Mouse (Mus musculus) thymus, postnatal 10 days (tissue): ENCODE results near the gene Gabra4.
"Not testable (repeated sequence)": the region's sequence is repeated elsewhere in the genome, so short reads cannot be mapped to it uniquely, and the experiment has no call there.

ENCODE experiments used
- DNase-seq, 2 experiments: peaks; one replicate each; pipeline ENCODE4 v3.0.0; 2021; ENCODE audit warnings: low spot score in 2 of 2

Gabra4 gene

DNA sequence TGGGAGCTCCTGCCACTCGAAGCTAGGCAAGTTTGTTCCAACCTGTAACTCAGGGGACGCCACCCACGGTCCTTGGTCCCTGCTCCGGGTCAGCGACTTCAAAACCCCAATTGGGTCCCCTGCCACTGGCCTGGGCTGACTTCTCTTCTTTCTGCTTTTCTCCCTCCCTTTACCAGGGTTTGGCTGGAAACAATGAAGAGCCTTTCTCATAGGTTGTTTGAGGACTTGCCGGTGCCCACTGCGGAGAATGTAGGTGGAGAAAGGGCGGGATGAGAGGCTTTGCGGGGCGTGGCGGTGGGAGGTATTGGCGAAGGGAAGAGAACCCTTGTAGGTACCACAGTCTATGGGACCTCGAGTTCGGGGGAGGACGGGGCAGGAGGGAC, at the start of gene Gabra4:
TSS of gene Gabra4 (minus strand) at position 194 of the 383 bp plus-strand sequence.
- no peak for DNase-seq

DNA sequence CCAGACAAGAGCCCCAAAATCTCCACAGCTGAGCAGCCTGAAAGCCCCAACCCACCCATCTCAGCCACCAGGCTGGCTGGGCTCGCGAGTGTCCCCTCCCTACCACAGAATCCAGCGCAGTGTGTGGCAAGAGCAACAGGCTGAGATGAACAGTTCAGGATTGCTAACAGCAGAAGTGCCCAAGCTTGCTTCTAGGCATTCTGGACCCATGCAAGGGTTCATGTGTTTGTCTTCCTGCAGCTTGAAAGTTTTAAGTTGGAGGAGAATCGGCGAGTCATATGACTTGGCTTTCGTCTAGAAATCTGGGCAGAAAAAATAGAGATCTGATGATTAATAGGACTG, 43.1 kb upstream of the Gabra4 start:
- DNase-seq = no peak

DNA sequence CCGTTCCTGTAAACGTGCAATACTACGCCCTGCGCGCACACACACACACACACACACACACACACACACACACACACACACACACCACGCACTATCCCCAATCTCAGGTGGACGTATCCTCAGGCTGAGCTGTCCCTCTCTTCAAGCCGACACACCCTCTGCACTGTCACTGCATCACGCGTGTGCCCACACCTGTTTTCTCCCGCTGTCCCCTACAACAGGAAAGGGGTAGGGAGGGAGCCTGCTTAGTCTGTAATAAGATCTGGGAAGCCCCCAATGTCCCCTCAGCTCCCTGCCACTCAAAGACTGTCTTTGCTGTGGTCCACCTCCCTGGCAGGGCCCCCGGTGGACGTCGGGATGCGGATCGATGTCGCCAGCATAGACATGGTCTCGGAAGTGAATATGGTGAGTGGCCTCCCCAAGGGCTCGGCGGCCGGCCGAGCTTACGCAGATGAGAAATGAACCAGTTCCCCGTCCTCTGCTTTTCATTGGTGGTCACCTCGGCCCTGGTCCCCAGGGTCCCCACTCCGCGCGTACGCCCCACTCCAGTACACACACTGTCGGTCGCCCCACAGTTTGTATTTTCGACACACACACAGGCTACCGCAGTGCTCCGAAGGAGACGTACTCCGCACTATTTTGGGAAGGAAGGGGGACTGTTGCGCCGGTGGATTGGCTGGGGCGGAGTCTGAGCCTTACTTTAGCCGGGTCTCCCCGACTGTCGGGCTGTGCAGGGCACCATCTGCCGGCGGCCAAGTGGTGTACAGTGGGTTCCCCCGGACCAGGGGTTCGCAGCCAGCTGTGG, 42.6 kb upstream of the Gabra4 start:
- DNase-seq = peak in 1 of 2 experiments; percentile 3

DNA sequence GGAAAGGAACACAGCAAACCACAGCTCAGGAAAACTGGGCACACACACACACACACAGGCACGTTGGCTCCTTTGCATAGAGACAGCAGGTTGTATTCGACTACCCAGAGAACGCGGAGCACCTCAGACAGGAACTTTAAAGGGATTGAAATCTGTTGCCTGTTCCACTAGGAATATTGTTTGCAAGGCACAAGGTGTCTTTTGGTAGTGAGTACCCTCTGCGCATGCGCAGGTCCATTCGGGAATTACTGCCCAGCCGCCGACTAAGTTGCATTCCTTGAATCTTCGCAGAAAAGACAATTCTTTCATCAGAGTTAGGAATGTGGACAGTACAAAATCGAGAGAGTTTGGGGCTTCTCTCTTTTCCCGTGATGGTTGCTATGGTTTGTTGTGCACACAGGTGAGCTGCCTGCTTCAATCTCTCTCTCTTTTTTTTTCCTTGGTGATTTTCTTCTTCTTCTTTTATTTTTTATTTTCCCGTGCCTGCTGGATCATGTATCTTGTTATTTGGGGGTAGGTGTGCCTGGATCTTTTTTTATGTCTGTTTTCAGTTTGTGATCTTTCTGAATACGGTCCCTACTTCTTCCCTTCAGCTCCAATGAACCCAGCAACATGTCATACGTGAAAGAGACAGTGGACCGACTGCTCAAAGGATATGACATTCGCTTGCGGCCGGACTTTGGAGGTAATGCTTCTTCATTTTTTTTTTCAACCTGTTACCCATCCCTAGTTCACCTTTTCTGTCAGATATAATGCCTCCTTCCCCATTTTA, 41.8 kb upstream of the Gabra4 start:
- DNase-seq = no peak

DNA sequence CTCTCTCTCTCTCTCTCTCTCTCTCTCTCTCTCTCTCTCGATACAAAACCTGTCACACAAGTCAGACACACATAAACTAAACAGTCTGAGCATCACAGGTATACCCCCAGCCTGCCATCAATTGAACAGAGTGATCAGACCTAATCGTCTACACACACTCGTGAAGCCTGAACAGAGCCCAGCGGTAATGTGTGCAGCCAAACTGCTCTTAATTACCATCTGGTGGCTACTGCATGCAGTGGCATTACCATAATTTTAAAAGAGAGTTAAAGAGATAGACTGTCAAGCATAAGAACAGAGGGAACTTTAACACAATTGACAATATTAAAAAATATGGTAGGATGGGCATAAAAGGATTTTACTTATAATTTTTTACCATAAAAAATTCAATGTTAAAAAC, 7.5 kb upstream of the Gabra4 start:
- DNase-seq = no peak

DNA sequence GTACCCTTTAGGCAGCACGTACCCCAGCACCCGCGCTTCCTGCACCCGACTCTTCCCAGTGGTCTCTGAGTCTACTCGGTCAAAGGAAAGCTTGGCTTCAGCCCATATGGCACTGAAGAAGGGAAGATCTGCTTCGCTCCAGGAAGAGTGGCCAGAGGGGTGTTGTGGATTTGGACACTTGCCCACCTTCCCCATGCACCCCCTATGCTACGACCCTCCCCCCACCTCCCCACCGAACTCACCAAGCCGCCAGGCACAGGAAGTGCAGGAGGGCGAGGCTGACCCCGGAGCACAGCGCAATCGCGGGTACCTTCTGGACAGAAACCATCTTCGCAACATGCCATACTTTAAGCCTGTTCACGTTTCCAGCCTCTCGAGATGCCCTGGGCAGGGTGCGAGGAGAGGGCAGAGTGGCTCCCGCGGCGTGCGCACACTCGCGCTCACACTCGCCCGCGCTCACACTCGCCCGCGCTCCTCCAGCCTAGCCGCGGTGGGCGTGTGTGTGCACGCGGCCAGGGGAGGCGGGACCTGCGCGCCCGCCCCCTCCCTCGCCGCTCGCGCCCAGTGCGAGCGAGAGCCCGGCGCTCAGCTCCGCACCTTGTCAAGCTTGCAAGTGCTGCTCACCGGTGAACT, 510 bp downstream of the Gabra4 start, which contains the start of gene Gabrb1:
TSS of gene Gabrb1 (plus strand) at position 632 of the 633 bp plus-strand sequence.
- no peak for DNase-seq

DNA sequence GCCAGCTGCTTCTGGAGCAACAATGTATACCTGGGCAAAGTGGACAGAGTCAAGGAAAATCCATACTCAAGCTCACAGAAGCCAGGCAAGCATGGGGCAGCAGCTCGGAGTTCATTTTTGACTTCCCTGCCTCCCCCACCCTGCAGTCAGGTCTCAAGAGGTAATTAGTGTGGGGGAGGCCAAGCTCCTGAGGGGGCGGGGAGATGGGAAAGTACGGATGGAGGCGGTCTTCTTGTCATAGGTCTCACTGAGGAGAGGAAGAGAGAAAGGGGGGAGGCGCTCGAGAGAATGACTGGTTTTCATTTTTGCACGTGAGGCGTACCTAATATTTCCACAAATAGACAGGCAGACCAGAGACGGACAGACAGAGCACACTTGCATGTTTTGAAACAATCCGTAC, 1.3 kb downstream of the Gabra4 start:
- DNase-seq = no peak

DNA sequence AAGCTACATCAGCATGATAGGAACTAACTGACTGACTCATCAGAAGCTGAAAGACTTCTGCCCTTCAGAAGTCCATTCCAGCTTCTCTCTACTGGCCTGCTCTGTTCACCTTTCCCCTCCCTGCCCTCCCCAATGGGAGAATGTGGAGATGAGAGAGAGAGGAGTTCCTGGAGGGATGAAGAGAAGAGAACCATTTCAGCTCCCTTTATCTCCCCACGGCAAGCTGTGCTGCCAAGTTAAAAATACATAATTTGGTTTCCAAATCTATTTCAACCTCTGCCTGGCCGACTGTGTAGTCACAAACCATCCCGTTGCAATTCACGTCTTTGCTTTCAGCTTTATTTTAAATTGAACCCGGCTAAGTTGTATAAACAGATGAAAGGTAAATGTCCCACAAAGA, 4.1 kb downstream of the Gabra4 start:
- no peak for DNase-seq

DNA sequence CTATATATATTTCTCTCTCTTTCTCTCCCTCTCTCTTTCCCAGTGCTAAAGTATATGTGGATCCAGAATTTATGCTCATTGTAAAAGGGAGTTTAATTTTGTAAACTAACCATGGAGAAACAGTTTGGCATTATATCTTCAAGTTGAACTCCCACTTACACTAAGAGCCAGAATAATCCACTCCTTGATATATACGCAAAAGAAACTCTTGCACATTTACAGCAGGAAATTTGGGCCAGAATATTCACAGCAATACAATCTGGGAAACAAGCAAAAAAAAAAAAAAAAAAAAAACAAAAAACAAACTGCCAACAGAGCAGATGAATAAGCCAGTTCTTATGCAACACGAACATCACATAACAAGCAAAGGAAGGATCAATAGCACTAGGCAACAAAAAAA, 10.0 kb downstream of the Gabra4 start:
- DNase-seq = no peak

DNA sequence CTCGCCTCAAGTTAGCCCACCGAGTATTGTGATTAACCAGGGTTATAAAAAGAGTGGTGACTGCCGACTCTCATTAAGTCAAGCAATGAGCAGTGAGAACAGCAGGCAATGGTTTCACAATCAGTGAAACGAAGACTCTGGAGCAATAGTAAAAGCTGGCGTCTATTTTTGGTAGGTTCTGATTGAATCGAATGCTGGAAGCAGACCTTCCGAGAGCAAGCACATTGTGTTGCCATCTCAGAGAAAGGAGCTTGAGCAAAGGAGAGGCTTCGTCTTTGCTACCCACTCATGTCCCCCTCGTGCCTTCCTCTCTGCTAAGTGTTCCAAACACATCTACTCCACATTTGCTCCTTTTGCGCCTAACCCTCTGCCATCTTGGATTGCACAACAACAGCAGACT, 18.3 kb downstream of the Gabra4 start:
- no peak for DNase-seq

DNA sequence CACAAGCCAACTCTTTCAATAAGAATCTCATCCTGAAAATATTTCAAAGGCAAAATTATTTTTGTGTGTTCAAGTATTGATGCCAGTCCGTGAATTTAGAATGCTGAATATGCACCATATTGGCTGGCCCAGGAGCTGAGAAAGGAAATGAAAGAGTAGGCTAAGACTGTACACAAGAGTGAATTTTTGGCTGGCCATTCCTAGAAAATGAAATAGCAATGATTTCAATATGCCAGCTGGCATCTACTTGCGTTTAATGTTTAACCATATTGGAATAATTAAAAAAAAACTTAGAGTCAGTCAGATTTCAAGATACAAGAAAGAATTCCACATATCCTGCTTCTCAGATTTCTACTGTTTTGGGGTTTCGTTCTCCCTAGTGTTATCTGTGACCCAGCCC, 30.3 kb downstream of the Gabra4 start:
- no peak for DNase-seq

DNA sequence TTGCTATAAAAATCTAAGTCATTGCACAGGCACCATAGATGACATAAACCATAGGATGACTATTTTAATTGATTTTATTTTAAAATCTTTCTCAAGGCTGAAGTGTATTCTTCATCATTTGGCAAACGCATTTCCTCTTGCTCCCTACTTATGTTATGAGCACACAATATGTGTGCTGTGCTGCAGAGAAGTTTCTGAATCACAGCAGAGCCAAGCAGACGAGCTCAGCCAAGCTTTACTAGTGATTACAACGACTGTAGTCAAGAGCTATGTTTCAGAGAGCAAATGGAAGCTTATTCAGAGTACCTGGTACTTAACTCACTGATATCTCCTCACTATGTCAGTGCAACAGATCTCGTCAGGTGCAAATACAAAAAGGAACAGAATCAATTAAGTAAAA, 41.4 kb downstream of the Gabra4 start:
- no peak for DNase-seq

DNA sequence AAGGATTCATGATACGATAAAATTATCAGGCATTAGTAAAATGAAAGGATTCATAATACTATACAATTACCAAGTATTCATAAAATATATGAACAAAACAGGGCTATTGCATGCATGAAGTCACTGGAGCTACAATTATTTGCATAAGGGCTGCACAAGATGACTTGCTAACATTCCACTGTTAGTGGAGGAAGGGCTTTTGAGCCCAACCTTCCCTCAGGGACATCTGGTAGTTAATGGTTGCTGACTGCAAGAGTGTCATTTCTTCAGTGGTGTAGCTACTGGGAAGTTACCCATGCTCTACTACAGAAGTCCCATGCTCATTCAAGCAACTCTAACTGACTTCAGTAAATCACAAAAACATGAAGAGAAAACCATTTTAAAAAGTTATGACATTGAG, 43.8 kb downstream of the Gabra4 start:
- no peak for DNase-seq

DNA sequence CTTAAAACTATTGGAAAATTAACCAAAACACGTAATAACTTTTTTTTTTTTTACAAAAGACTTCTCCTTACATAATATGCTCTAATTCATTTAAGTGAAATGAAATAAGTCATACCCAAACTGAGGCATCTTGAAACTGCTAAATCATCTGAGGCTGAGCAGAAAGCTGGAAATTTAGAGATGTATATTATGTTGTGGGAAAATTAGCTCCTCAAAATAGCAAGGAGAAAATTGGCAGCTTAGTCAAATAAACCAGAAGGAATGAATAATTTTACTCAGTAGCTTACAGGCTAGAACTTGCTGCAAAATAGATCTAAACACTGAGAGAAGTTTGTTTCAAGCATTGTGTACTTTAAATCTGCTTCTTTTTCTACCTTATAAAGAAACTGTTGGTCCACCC, 49.4 kb downstream of the Gabra4 start:
- no peak for DNase-seq

DNA sequence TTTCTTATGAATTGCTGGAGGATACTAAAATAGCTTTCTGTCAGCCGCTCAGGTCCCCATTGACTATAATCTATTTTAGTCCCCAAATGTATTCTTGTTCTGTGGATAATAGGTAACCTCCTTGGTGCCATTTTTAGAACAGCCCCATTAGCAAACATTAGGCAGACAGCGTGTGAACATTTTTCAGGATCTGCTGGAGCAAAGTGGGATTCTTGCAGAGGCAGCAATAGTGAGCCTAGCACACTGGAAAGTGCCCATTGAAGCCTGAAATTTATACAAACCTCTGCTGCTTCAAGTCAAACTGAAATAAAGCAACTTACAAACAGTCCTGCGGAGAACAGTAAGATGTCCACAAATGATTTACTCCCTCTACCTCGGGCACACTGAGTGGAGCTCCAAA, 51.2 kb downstream of the Gabra4 start:
- DNase-seq = no peak

DNA sequence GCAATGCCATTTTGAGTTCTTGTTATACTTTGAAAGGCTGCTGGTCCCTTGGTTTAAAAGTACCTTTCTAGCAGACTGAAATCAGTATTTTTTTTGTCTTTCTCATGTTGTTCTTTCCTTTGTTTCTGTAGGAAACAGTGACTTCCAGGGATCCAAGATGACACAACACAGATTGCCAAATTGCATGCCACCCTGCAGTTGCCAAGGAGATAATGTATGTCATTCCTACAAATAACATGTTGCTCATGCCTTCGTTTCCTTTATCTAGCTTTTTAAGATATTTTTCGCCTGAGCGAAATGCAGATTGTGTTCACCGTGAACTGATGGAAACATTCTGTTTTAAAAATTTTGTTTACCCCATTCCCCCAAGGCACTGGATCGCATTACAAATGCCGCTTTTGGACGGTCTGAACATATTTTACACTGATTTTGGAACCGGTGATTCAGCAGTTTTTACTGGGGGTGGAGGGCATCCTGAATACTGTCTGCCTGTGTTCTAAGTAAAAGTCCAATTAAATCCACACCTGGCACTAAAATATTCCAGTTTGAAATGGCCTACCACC, 53.9 kb downstream of the Gabra4 start:
- no peak for DNase-seq

DNA sequence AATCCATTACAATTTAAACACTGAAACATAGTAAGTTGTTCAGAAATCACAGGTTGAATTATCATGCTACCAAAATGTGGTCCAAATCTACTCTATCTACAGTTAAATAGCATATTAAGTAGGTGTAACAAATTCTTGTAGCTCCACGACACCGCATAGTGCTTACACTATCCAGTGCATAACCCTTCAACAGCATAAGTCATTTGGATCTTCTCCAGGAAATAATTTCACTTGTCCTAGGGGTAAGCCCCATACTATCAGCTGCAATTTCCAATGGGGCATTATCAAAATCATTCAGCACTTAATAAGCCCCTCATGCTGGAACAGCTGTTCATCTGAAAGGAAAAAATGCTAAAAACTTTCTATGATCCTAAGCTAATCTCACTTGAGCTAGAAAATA, 62.8 kb downstream of the Gabra4 start:
- no peak for DNase-seq

DNA sequence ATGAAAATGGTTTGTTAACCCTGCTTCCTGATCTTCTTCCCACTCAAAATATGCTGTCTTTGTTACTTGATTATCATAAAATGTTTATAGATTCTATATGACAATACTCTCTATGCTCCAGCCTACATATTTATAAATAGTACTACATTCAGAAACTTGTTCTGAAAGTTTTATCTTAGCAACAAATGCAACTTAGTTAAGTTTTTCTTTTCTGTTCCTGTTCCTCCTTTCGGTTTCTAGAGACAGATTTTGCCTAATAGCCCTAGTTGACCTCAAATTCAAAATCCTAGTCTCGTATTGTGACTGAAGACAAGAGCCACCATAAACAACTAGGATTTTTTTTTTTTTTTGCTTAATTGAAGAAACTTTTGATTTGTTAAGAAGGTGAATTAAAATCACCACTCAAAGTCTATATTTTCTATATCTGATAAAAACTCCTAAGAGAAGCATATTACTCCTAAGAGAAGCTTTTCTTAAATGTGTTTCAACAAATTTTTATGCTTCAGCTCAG, 64.3 kb downstream of the Gabra4 start:
- DNase-seq = no peak

DNA sequence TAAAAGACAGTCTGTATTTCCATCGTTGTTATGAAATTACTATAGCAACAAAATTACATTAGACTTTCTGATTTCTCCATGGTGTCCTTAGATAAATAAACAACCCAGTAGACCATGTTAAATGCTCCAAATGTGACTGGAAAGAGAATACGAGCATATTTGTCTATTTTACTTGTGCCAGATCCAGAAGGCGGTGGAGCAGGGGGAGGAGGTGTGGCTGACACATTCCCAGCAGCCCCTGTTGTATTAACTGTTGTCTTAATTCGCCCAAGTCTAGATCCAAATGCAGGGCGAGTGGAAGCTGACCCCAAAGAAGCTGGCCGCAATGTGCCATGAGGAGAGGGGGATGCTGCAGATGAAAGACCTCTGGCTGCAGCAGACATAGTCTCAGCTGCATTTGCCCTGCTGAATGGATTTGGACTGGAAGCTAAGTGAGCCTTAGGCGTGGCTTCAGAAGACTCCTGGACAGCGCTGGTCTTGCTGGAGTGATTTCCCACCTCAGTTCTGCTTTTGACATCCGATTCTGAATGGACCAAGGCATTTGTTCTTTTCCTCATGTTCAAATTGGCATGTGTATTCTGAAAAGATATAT, 86.4 kb downstream of the Gabra4 start:
- no peak for DNase-seq

DNA sequence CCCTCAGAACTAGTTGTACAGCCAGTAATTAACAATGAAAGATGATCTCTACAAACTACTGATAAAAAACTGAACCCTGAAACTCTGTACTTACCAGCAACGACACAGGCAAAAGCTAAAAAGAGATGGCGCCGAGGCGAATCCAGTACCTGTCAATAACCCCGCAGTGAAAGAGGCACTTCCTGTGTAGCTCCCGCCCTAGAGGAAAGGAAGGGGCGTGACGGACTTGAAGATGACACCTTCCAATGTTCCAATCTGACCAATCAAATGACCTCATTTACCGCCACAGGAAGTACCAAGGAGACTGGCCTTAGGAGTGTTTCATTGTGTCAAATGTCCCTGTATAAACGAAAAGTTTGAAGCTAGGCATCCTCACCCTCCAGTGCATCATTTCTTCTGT, 110.0 kb downstream of the Gabra4 start, which contains the start of gene Cox7b2:
TSS of gene Cox7b2 (minus strand) at position 127 of the 400 bp plus-strand sequence.
- no peak for DNase-seq

DNA sequence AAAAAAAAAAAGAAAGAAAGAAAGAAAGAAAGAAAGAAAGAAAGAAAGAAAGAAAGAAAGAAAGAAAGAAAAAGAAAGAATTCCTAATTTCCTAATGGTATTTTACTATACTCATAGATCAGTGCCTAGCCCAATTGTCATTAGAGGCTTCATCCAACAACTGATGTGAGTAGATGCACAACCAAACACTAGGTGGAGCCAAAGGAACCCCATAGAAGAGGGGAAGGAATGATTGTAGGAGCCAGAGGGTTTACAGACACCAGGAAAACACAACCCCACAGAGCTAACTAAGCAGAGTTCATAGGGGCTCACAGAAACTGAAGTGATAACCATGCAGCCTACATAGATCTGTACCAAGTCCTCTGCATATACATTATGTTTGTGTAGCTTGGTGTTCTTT, 112.6 kb downstream of the Gabra4 start:
- DNase-seq = peak in 1 of 2 experiments; percentile 3

DNA sequence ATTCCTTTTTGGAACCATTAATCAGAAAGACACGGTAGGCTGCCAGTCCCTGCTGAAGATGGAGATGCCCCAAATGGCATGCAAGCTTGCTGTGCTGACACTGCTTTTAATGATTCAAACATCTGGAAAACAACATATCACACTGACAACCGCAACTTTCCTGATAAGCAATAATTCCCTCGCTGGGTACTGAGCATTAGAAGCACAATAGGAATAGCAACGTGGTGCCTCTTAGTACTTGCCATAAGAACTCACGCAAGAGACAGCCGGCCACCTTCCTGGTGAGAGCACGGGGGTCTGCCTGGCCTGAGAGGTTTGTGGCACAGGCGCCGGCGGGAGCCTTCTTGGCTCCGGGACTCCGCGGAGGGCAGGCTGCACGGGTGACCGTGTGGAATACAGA, 132.6 kb downstream of the Gabra4 start:
- DNase-seq = not testable (repeated sequence)
